Mouse (Mus musculus): ENCODE measurements around the gene Shisa9.
"Not testable (repeated sequence)": the region's sequence is repeated elsewhere in the genome, so short reads cannot be mapped to it uniquely, and the experiment has no call there.

GRCm38 (mm10) chr16:11966810-11967209 is 17.1 kb upstream of the Shisa9 start:
- TF ChIP-seq CTCF (IDR thresholded peaks at IDR 0.05; ENCODE audit: borderline replicate concordance, insufficient read depth, low read depth, low read length); POLR2A (IDR thresholded peaks at IDR 0.05; ENCODE audit: borderline replicate concordance, insufficient read depth, low read length): not testable (repeated sequence)

All from cerebellum, adult 2 months (tissue).